Mouse (Mus musculus) common myeloid progenitor, adult 5-6 weeks (primary cell): Measurements from ENCODE around the gene Irgm1. TPM values are rescaled to one million over a fixed set of nuclear protein-coding genes. Genes with fewer than 3 reads are reported as not detected.
"Not testable (repeated sequence)": the region's sequence is repeated elsewhere in the genome, so short reads cannot be mapped to it uniquely, and the experiment has no call there.

Source experiments
- ATAC-seq: replicated peaks from 2 replicates; pipeline ENCODE4 v1.8.0; 2016; ENCODE audit warnings: low read depth, mild to moderate bottlenecking, moderate TSS enrichment, inconsistent platforms; ENCODE audit not compliant: poor library complexity, severe bottlenecking
- total RNA-seq: library from RNA; stranded (forward); fragments of 200-1000, 187-1606 nt; gene quantifications from 2 replicates; pipeline ENCODE4 v1.2.3, GENCODE M21; 2017

Gene Irgm1
- total RNA-seq, 1 experiment from 2014 or later = 49.1 TPM

DNA sequence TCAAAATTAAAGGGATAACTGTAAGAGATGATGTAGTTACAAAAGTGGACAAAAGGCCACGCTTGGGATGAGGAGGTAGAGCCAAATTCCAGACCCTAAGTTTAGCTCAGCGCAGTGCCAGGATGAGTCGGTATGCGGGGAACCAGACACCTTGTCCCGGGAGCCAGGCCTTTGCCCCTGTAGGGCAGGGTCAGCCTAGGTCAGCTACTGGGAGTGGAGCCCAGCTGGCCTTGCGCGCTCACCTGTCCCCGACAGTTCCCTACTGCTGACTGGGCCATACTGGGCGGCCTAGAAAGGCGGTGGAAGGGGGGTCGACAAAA, 34.5 kb downstream of the Irgm1 start:
- ATAC-seq = no peak

DNA sequence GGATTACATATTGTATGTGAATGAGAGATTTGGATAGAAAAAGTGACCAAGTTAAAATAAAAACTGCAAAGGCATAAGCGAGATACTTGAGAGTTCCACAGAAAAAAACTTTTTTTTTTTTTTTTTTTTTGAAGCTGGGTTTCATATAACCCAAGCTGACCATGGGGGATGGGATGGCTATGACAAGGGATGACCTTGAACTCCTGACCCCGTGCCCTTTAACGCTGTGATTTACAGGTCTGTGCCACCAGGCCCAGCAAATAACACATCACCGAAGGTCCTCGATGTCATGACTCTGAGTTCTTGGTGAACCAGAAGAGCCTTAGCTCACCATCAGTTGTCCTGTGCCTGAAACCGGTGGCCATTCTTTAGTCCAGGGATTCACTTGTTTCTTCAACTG, 35.6 kb downstream of the Irgm1 start:
- no peak for ATAC-seq

DNA sequence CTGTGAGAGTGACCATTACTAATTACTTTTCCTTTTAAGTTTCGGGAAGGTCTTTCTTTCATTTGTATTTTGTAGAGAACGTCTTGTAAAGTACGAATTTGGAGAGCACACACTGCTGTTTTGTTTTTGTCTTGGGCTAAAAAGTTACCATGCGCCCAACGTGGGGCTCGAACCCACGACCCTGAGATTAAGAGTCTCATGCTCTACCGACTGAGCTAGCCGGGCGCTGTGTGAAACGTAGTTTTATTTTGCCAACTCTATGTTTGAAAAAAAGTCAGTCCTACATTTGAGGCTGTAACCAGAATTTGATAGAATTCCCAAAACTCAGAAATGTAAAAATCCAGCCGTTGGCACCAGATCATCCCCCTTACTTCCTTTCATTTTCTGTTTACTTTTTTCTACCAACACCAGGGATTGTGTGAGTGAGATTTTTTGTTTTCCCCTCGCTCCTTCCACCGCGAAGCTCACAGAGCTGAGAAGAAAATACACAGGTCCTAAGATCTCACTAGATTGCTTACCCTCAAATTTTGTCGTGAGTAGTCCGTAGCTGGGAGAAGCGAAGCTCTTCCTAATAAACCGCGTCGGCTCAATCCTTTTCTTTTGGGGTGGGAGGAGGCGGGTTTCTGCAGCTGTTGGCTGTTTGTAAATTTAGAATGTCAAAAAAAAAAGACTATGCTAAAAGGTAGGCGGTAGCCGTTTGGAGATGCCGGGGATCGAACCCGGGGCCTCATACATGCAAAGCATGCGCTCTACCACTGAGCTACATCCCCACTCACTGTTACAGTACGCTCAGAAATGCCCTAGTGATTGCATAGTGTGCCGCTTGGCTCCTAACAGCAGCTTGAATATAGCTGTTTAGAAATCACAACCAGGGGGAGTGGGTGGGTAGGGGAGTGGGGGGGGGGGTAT, 37.5 kb downstream of the Irgm1 start:
- ATAC-seq = peak; percentile 58

DNA sequence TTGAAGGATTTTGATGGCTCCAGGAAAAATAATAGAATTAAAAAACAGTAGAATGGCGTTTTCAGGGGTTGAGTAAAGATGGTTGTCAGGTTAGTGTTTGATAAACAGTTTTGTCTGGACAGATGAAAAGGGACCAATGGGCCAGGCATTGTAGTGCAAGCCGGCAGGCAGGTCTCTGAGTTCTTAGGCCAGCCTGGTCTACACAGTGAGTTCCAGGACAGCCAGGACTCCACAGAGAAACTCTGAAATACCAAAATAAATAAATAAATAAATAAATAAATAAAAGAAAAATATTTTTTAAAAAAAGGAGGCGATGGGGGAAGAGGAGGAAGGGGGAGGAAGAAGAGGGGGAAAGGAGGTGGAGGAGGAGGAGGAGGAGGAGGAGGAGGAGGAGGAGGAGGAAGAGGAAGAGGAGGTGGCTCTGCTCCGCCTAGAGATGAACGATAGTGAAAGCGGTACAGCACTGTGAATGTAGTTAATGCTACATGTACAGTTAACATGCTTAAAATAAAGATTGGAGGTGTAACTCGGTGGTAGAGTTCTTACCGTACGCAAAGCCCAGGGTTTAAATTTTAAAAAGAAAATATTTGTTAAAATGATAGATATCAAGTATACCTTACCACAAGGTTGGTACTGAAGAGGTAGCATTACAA, 38.3 kb downstream of the Irgm1 start:
- no peak for ATAC-seq

DNA sequence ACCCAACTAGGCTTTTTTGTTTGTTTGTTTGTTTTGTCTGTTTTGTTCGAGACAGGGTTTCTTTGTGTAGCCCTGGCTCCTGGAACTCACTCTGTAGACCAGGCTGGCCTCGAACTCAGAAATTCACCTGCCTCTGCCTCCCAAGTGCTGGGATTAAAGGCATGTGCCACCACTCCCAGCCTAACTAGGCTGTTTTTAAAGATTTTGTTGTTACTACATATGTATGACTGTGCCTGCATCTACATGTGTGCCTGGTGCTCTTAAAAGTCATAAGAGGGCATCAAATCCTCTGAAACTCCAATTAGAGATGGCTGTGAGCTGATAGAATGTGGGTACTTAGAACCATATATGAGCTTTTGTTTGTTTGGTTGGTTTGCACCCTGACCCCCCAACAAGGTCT, 40.2 kb downstream of the Irgm1 start:
- no peak for ATAC-seq

DNA sequence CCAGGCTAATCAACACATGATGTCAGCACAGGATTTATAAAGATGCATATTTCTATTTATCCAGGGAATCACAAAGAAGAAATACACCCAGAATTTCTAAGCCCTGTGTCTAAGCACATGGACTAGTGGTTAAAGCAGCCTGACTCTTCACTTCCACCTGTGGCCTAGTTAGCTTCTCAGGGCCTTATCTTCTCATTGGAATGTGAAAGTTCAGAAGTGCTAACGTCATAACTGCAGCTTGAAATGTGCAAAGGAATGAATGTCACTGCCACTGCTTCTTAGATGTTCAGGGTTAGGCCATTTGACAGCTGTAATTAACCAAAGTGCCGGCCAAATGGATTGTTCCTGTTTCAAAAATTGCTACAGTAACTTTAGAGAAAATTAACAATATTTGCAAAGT, 41.2 kb downstream of the Irgm1 start:
- ATAC-seq = no peak

DNA sequence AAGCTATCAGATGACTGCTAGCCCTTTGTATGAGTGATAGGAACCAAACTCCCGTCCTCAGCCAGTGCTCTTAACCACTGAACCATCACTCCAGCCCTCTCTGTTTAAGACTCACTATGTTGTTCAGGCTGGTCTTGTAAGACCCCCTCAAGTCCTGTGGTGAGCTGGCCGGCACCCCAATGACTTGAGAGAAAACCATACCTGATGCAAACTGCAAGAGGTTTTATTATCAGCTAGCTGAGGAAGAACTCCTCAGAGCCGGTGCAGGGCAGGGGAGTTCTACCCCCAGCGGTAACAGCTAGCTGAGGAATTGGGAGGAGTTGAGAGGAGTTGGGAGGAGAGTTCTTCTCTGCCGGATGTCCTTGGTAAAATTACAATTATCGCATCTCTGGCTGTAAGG, 43.6 kb downstream of the Irgm1 start:
- no peak for ATAC-seq

DNA sequence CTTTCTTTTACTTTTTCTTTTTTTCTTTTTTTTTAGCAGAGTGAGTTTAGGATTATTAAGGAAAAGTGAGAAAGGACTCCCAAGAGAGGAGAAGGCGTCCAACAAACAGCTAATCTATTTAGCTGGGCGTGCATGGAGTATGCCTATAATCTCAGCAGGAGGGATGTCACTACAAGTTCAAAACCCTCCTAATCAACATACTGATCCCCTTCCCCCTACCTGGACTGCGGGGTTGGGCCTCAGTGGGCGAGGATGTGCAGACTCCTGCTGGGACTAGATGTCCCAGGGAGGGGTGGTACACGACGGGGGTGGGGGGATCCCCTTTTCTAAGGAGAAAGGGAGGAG, 44.8 kb downstream of the Irgm1 start:
- ATAC-seq = no peak

DNA sequence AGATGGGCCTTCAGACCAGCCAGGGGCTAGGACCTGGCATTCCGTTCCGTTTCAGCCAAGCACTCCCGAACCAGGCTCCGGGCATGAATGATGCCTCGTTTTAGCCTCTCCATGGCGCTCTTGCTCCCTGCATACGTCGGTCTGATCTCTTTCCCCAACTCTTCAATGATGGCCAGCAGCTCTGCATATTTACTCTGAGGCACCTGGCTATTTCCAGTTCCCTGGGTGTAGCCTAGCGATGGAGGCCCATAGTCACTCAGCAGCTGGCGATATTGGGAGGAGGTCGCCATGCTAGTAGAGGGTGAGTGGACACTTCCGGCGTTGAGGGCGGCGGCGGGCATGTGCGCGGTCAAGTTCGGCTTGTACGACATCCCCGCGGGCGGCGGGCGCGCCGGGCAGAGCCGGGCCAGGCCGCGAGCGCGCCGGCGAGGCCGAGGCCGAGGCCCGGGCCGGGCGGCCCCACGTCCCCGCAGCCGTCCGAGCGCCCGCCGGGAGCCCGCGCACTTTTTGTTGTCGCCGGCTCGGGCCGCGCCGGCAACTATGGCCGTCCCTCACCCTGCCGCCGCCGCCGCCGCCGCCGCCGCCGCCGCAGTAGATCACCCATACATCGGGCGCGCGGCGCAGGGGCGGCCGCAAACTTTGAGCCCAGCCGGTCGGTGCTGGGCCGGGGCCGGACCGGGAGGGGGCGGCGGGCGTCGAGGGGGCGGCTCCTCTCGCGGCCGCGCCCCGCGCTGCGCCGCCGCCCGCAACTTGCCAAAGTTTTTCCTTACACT, 45.3 kb downstream of the Irgm1 start, which contains the start of the genes Trim7 and Gm12184:
Trim7 (plus strand) TSS at position 162 of the 773 bp plus-strand sequence.
Gm12184 (minus strand) TSS at position 677 of the 773 bp plus-strand sequence.
- peak; percentile 37 for ATAC-seq

DNA sequence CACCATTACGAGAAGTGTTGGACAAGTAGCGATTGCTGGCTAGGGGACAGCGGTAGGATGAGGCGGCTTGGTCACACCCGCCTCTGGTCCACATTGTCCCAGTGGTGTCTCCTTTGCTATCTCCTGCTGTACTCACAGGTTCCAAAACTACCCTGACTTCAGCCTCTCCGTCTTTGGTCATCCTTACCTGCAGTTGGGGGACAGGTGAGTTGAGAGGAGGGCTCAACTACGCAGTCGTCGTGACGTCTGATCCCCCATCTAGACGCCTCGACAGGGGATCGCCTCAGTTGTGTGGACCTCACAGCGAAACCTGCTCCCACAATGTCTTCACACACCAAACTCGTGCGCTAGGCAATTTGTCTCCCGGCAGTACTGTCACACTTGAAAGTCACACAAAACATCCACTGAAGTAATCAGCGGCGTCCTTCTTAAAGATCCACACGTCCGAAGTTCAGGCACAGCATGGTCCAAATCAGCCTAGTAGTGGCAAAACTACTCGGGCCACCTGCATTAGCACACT, 47.1 kb downstream of the Irgm1 start:
- 0 out of 2 replicates have a peak, but pooled peaks have one; percentile 3 for ATAC-seq

DNA sequence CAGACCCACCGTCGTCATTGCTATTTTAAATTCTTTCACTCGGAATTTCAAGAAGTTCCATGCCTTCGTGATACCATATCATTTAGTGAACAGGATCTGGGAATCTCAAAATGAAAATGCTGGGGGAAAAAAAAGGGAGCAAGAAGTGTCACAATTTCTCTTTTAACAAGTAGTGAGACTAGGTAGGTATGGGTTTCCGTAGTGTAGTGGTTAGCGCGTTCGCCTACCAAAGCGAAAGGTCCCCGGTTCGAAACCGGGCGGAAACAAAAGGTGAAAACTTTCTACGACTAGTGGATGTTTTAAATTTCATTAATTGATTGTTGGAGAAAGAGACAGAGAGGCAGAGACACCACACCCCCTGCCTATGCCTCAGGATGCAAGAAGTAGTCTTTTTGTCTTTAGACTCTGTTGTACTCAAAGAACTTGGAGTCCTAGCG, 47.9 kb downstream of the Irgm1 start:
- peak; percentile 57 for ATAC-seq

DNA sequence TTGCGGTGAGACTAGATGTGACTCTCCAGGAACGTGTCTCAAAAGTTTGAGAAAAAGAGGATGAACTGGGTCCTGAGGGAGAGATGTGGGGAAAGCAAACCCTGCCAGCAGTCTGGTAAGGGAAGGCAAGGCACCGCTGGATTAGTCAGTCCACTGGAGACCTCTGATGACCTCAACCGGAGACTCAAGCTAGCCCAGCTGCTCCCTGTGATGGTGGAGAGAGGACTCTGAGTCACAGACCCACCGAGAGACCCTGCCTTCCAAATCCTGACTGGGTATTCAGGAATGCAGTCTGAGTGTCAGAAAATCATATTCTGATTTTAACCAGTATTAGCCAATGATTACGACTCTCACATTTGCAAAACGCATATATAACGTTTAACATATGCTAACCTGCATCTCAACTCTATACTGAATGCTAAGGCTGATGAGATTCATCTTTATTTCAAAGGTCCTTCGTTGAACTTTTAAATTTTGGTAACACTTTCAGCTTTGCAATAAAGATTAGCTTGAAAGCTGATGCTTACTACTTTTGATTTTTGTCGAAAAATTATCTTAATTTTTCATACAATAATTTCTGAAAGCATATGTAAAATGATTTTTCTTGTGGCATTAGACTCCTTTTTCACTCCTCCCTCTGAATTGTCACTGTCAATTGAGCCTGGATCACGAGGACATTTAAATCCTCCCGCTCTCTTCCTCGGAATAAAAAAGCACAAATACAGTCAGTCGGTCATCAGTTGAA, 48.5 kb downstream of the Irgm1 start:
- ATAC-seq = no peak

DNA sequence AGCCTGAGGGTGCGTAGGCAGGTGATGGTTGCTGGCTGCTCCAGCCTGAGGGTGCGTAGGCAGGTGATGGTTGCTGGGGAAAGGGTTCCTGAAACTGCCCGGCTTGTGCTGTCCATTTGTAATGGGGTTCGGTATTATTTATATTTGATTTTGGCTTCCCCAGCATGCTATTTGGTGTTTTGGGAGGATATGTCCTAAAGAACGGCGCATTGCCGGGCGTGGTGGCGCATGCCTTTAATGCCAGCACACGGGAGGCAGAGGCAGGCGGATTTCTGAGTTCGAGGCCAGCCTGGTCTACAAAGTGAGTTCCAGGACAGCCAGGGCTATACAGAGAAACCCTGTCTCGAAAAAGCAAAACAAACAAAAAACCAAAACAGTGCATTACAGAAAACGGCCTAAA, 50.2 kb downstream of the Irgm1 start:
- ATAC-seq = not testable (repeated sequence)

DNA sequence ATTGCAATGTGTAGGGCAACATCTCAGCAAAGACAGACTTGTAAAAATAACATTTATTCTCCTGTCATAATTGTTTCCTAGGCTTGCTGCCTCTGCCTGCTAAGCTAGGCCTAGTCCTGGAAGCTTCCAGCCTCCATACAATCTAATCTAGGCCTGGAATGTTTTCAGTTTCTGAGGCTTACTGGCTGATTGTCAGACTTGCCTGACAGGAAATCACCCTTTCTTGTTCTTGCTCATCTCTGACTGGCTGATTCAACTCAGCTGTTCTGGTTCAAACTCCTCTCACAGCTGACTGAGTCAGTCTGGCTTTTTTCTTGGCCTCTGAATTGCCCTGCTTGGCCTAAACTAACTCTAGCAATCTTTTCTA, 51.2 kb downstream of the Irgm1 start:
- no peak for ATAC-seq

DNA sequence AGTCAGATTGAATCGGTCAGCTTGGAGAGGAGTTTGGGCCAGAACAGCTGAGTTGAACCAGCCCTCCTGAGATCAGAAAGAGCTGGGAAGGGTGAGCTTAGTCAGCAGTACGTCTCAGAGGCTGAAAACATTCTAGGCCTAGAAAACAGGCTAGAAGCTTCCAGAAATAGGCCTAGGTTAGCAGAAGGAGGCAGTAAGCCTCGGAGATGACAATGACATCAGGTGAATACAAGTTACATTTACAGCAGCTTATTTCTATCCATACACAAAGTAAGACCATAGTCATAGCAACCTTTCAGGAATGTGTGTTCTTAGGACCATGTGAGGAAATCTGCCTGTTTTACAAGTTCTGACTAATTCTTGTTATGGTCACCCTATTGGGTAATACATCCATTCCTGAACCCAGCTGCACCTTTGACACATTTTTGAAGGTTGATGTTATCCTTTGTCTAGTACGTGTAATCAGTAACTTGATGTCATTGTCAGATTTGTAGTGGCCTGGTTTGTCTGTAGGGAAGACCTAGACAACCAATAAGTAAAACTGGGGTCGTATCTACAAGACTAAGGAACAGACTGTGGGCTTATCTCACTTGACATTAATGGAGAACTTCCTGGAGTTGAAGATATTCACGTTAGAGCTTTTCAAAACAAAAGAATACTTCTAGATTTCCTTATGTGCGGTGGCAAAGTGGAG, 51.7 kb downstream of the Irgm1 start:
- no peak for ATAC-seq

DNA sequence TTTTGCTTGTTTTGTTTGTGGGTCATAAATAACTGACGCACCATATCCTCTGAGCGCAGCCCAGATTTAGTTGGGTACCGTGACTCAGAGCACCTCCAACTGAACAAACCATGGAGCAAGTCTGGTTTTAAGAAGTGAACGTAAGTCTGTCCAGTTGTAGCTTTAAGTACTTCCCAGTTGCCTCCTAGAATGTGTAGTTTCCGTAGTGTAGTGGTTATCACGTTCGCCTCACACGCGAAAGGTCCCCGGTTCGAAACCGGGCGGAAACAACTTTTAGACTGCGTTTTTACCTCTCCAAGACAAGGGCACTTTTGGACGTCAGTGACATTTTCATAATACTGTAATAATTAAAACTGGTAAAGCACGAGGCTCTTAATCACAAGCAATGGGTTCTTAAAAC, 53.1 kb downstream of the Irgm1 start:
- ATAC-seq = peak; percentile 30

DNA sequence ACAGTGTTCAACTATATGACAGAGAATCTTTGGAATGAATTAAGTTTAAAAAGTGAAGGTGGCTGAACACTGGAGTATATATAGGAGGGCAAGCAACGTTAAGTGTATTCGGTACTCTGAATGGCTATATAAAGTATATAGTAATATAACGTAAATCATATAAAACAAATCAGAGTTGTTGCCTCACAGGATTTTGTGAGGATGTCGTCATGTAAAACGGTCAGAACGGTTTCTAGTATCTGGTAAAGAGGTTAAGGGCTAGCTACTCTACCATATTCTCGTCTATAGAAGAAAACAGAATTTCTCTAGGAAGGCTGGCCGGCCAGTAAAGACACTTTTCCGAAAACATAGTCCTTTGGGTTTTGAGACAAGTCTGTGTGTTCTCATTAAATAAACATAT, 53.7 kb downstream of the Irgm1 start:
- ATAC-seq = no peak

DNA sequence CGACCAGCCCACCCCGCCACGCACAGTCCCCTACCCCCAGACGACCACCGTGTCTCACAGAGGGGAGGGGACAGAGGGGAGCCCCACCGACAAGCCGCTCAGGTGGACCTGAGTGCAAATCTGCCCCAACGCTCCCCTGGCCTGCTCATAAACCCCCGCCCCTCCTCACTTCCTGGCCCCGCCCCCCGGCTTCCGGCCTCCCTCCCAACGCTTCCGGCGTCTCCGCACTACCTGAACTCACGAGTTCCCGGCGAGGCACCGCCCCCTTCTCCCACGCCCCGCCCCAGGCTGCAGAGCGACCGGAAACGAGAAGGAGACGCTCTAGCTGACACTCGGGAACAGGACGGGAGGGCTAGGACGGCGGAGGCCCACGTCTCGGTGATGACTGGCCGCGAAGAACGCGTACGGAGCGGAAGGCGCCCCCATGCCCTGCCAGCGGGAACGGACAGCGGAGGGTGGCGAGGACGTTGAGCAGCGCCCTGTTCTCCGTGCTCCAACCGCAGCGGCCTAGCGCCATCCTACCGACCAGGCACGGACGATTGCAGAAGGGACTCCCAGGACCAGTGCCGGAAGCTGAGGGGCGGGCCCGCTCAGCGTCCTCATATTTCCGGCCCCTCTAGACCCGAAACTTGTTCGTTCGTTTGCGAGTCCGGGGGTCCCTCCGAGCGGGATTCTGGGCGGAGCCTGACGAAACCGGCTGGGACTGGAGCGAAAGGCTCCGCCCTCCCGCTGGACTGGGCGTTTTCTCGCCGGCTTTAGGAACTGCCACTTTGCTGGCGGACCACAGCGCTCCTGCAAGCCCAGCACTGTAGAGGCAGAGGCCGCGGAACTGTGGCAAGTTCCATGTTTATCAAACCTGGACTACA, 54.5 kb downstream of the Irgm1 start, which contains the start of gene Trim41:
Trim41 (minus strand) TSS at position 554 of the 866 bp plus-strand sequence.
- peak; percentile 83 for ATAC-seq
